Mouse (Mus musculus) cerebellum, adult 2 months (tissue): ENCODE results near the gene Trmt1.

Source experiments
- CTCF ChIP-seq: fragments of 200-500 bp; IDR thresholded peaks from 2 replicates; pipeline ENCODE4 v1.5.1; 2011; ENCODE audit warnings: low read depth, mild to moderate bottlenecking, control low read depth, low read length, moderate library complexity, borderline replicate concordance; ENCODE audit not compliant: insufficient read depth
- POLR2A ChIP-seq: fragments of 200-500 bp; IDR thresholded peaks from 2 replicates; pipeline ENCODE4 v1.6.1; 2011; ENCODE audit warnings: low read length, control low read depth, borderline replicate concordance; ENCODE audit not compliant: insufficient read depth

GRCm38 (mm10) chr8:84641578-84642361 is 44.3 kb upstream of the Trmt1 start:
- no peak for TF ChIP-seq CTCF
- no peak for TF ChIP-seq POLR2A
